Mouse (Mus musculus) gastrocnemius, postnatal 4 days (tissue): Measurements from ENCODE around the gene Pced1a. TPM values are rescaled to one million over a fixed set of nuclear protein-coding genes. Genes with fewer than 3 reads are reported as not detected.

ENCODE experiments used
- DNase-seq, 2 experiments: peaks; one replicate each; pipeline ENCODE4 v3.0.0; 2021 to 2022; ENCODE audit warnings: low spot score in 2 of 2, mixed read lengths in 2 of 2
- long read RNA-seq, 2 experiments: library from polyadenylated mRNA; stranded (forward); transcript quantifications; one replicate each; pipeline ENCODE4 v2.0.0; 2021
- total RNA-seq, 2 experiments: library from RNA; stranded (reverse); gene quantifications; 2 replicates each; pipeline ENCODE4 v1.2.3; 2021

Pced1a gene
- 10 to 100 TPM; 10.6 to 11.6 TPM for total RNA-seq
- long read RNA-seq, experiment 1, partial matches to known transcripts = 1 of 4 reads
- long read RNA-seq, experiment 1, other reads (novel, unspliced or antisense) = 2 of 4 reads
- long read RNA-seq, experiment 2, partial matches to known transcripts = 3 of 9 reads
- long read RNA-seq, experiment 2, other reads (novel, unspliced or antisense) = 1 of 9 reads

- DNase-seq = peak; percentile 86 to 96
Observed at GRCm38 (mm10) chr2:130424126-130424853, at the start of gene Pced1a, which contains the start of gene Vps16. Gene Pced1a, minus strand, starts transcription at chr2:130424701. Gene Vps16, plus strand, starts transcription at chr2:130424339.

- no peak for DNase-seq
Observed at GRCm38 (mm10) chr2:130472908-130473510, 48.5 kb upstream of the Pced1a start.

- DNase-seq = no peak
Observed at GRCm38 (mm10) chr2:130469935-130470334, 45.4 kb upstream of the Pced1a start.

- DNase-seq = no peak
Observed at GRCm38 (mm10) chr2:130469366-130469765, 44.9 kb upstream of the Pced1a start.

GRCm38 (mm10) chr2:130466438-130466837 is 41.9 kb upstream of the Pced1a start:
- DNase-seq = no peak

- no peak for DNase-seq
Observed at GRCm38 (mm10) chr2:130461287-130462071, 37.0 kb upstream of the Pced1a start.

GRCm38 (mm10) chr2:130459576-130459975 is 35.1 kb upstream of the Pced1a start:
- DNase-seq = no peak

GRCm38 (mm10) chr2:130457871-130458270 is 33.4 kb upstream of the Pced1a start:
- no peak for DNase-seq

- DNase-seq = no peak
Observed at GRCm38 (mm10) chr2:130454748-130455370, 30.4 kb upstream of the Pced1a start.

- DNase-seq = no peak
Observed at GRCm38 (mm10) chr2:130453421-130453820, 28.9 kb upstream of the Pced1a start.

- DNase-seq = no peak
Observed at GRCm38 (mm10) chr2:130452266-130452665, 27.8 kb upstream of the Pced1a start.

- DNase-seq = no peak
Observed at GRCm38 (mm10) chr2:130451727-130452090, 27.2 kb upstream of the Pced1a start.

- no peak for DNase-seq
Observed at GRCm38 (mm10) chr2:130451086-130451726, 26.7 kb upstream of the Pced1a start.

GRCm38 (mm10) chr2:130450434-130450796 is 25.9 kb upstream of the Pced1a start:
- DNase-seq = peak; percentile 52 to 75

- DNase-seq = peak; percentile 84 to 92
Observed at GRCm38 (mm10) chr2:130449794-130450433, 25.4 kb upstream of the Pced1a start, which contains the start of gene Ptpra. Gene Ptpra, plus strand, starts transcription at chr2:130450278.

GRCm38 (mm10) chr2:130449021-130449793 is 24.7 kb upstream of the Pced1a start:
- no peak for DNase-seq

GRCm38 (mm10) chr2:130448449-130448848 is 23.9 kb upstream of the Pced1a start:
- no peak for DNase-seq

- DNase-seq = no peak
Observed at GRCm38 (mm10) chr2:130442162-130442561, 17.7 kb upstream of the Pced1a start.

- no peak for DNase-seq
Observed at GRCm38 (mm10) chr2:130439840-130440480, 15.5 kb upstream of the Pced1a start.
